Mouse (Mus musculus): Measurements from ENCODE around the gene Polr2g. TPM values are rescaled to one million over a fixed set of nuclear protein-coding genes. Genes with fewer than 3 reads are reported as not detected.

Polr2g gene
- total and polyA plus RNA-seq, 2 experiments: 13.2 to 26.6 TPM

DNA sequence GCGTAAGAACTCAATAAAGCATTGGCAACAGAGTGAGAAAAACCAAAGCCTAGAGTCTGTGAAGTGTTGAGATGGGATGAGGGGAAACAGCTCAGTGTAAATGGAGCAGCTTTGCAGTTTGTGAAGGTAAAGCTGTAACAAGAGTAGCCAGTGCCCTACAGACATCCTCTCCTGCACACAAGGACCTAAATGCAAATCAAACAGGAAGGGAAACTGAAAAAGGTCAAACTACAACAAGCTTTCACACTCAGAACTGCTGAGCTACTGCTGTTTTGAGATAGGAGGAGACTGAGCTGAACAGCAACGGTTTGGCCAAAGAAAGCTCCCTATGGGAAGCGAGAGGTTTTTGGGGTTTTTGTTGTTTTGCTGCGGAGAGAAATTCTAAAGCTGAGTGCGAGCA, 8.4 kb upstream of the Polr2g start:
- no peak overlapping the region for H3K9ac ChIP-seq (ENCODE audit: low read depth, low read length)
- WGBS: 86% methylated on average over 5 of the region's 5 CpGs
- H3K27ac ChIP-seq (replicated peaks; ENCODE audit: insufficient read depth, low read depth, low read length): no peak overlapping the region
- no peak overlapping the region for H3K4me3 ChIP-seq (ENCODE audit: insufficient read depth, low read depth, low read length)
- H3K79me2 ChIP-seq (ENCODE audit: control insufficient read depth, insufficient read depth, low read length): no peaks in the 10 kb centered on the region
- H3K4me1 ChIP-seq (ENCODE audit: control insufficient read depth, insufficient read depth, low read length): peaks cover 2% of the 10 kb centered on the region; the same call in 1 of the 2 replicates
- peak; percentile 33 for DNase-seq (ENCODE audit: extremely low read depth, low read depth, low spot score)
- H3K27me3 ChIP-seq (ENCODE audit: control insufficient read depth, insufficient read depth, low read length): no peaks in the 10 kb centered on the region
- TF ChIP-seq CTCF (IDR thresholded peaks at IDR 0.05; ENCODE audit: low read depth, low read length) (no peak), POLR2A (IDR thresholded peaks at IDR 0.05; ENCODE audit: extremely low read depth, insufficient read depth, low read length) (no peak)
- H3K36me3 ChIP-seq (ENCODE audit: control insufficient read depth, insufficient read depth, low read length): peaks cover 19% of the 10 kb centered on the region

- Histone ChIP-seq H3K27ac (replicated peaks; ENCODE audit: insufficient read depth, low read depth, low read length) (no peak overlapping the region), H3K79me2 (ENCODE audit: control insufficient read depth, insufficient read depth, low read length) (no peaks in the 10 kb centered on the region), H3K4me3 (ENCODE audit: insufficient read depth, low read depth, low read length) (no peak overlapping the region), H3K27me3 (ENCODE audit: control insufficient read depth, insufficient read depth, low read length) (no peaks in the 10 kb centered on the region), H3K4me1 (ENCODE audit: control insufficient read depth, insufficient read depth, low read length) (peaks cover 3% of the 10 kb centered on the region; the same call in 1 of the 2 replicates), H3K9ac (ENCODE audit: low read depth, low read length) (no peak overlapping the region), H3K36me3 (ENCODE audit: control insufficient read depth, insufficient read depth, low read length) (peaks cover 7% of the 10 kb centered on the region; the same call in 1 of the 2 replicates)
- DNase-seq (ENCODE audit: extremely low read depth, low read depth, low spot score): no peak
- TF ChIP-seq CTCF (IDR thresholded peaks at IDR 0.05; ENCODE audit: low read depth, low read length) (no peak), POLR2A (IDR thresholded peaks at IDR 0.05; ENCODE audit: extremely low read depth, insufficient read depth, low read length) (no peak)
- 91% methylated on average over 11 of the region's 11 CpGs for WGBS
These were observed 5.7 kb upstream of the Polr2g start for GRCm38 (mm10) chr19:8803879-8804660.

DNA sequence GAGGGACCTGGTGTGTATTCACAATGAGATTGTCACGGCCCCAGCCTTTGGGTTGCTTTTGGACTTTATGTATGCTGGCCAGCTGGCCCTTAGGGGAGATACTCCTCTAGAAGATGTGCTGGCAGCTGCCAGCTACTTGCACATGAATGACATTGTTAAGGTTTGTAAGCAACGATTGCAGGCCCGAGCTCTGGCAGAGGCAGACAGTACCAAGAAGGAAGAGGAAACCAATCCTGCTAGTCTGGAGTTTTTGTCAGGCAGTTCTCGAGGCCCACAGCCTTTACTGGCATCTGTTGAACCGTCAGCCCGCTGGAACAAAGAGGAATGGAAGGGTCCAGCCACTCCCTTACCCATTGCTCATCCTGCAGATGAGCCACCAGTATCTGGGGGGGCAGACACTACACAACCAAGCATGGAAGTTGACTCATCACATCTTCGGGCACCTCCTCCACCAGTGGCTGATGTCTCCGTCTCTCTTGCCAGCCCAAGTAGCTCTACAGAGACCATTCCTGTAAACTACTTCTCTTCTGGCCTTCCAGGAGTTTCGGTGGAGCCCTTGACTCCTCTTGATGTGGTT, 4.9 kb upstream of the Polr2g start:
- WGBS: 88% methylated on average over 9 of the region's 9 CpGs
- H3K4me1 ChIP-seq (ENCODE audit: control insufficient read depth, insufficient read depth, low read length): peaks cover 3% of the 10 kb centered on the region; the same call in 1 of the 2 replicates
- TF ChIP-seq CTCF (IDR thresholded peaks at IDR 0.05; ENCODE audit: low read depth, low read length): no peak
- TF ChIP-seq POLR2A (IDR thresholded peaks at IDR 0.05; ENCODE audit: extremely low read depth, insufficient read depth, low read length): no peak
- H3K9ac ChIP-seq (ENCODE audit: low read depth, low read length): no peak overlapping the region
- H3K27me3 ChIP-seq (ENCODE audit: control insufficient read depth, insufficient read depth, low read length): no peaks in the 10 kb centered on the region
- DNase-seq (ENCODE audit: extremely low read depth, low read depth, low spot score): no peak
- H3K79me2 ChIP-seq (ENCODE audit: control insufficient read depth, insufficient read depth, low read length): no peaks in the 10 kb centered on the region
- H3K4me3 ChIP-seq (ENCODE audit: insufficient read depth, low read depth, low read length): no peak overlapping the region
- H3K27ac ChIP-seq (replicated peaks; ENCODE audit: insufficient read depth, low read depth, low read length): no peak overlapping the region
- peaks cover 5% of the 10 kb centered on the region; the same call in 1 of the 2 replicates for H3K36me3 ChIP-seq (ENCODE audit: control insufficient read depth, insufficient read depth, low read length)

DNA sequence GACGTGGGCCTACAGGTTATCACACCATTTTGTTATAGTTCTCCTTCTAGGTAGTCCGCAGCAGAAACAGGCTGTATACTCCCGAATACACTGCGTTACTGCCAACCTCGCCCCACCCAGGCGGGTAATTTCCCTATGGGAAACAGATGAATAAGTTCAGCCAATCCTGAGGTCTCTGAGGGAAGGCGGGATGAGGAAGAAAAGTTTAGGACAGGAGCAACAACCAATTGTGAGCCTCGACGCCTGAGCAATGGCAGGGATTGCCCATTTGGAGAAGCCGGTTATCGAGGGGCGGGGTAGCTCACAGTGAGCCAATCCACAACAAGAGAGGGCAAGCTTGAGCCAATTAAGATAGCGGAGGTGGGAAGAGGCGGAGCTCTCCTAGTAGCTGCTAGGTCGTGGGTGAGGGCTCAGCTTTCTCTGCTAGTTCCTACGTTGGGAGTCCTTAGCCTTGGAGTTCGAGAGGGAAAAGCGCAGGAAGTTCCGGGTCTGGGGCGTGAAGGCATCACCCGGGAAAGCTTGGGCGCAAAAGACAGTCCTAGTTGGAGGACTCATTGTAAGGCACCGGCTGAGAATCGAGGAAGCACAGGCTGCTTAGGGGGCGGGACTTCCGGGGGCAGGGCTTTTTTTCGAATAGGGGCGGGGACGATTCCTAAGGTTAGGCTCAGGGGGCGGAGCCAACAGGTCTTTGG, 3.9 kb upstream of the Polr2g start, which contains the start of gene Zbtb3:
Zbtb3 (plus strand) TSS at position 426 of the 692 bp plus-strand sequence.
- TF ChIP-seq POLR2A (IDR thresholded peaks at IDR 0.05; ENCODE audit: extremely low read depth, insufficient read depth, low read length) (no peak), CTCF (IDR thresholded peaks at IDR 0.05; ENCODE audit: low read depth, low read length) (no peak)
- Histone ChIP-seq H3K27ac (replicated peaks; ENCODE audit: insufficient read depth, low read depth, low read length) (no peak within 1 kb of the TSS), H3K36me3 (ENCODE audit: control insufficient read depth, insufficient read depth, low read length) (peaks cover 3% of the 10 kb centered on the region; the same call in 1 of the 2 replicates), H3K9ac (ENCODE audit: low read depth, low read length) (peak within 1 kb of the TSS; percentile 61), H3K27me3 (ENCODE audit: control insufficient read depth, insufficient read depth, low read length) (no peaks in the 10 kb centered on the region), H3K79me2 (ENCODE audit: control insufficient read depth, insufficient read depth, low read length) (no peaks in the 10 kb centered on the region), H3K4me3 (ENCODE audit: insufficient read depth, low read depth, low read length) (peak within 1 kb of the TSS; percentile 65), H3K4me1 (ENCODE audit: control insufficient read depth, insufficient read depth, low read length) (peaks cover 6% of the 10 kb centered on the region; the same call in 1 of the 2 replicates)
- peak; percentile 92 for DNase-seq (ENCODE audit: extremely low read depth, low read depth, low spot score)
- WGBS: 1% methylated on average over 30 of the region's 30 CpGs

- Histone ChIP-seq H3K79me2 (ENCODE audit: control insufficient read depth, insufficient read depth, low read length) (no peaks in the 10 kb centered on the region), H3K9ac (ENCODE audit: low read depth, low read length) (no peak overlapping the region), H3K4me1 (ENCODE audit: control insufficient read depth, insufficient read depth, low read length) (peaks cover 6% of the 10 kb centered on the region; the same call in 1 of the 2 replicates), H3K27ac (replicated peaks; ENCODE audit: insufficient read depth, low read depth, low read length) (no peak overlapping the region), H3K27me3 (ENCODE audit: control insufficient read depth, insufficient read depth, low read length) (no peaks in the 10 kb centered on the region), H3K36me3 (ENCODE audit: control insufficient read depth, insufficient read depth, low read length) (peaks cover 5% of the 10 kb centered on the region; the same call in 1 of the 2 replicates), H3K4me3 (ENCODE audit: insufficient read depth, low read depth, low read length) (no peak overlapping the region)
- no peak for TF ChIP-seq CTCF (IDR thresholded peaks at IDR 0.05; ENCODE audit: low read depth, low read length)
- no peak for DNase-seq (ENCODE audit: extremely low read depth, low read depth, low spot score)
These were observed 554 bp upstream of the Polr2g start for GRCm38 (mm10) chr19:8798947-8799315.
